Mouse (Mus musculus) bone marrow macrophage, adult 2 months (primary cell): ENCODE measurements around the gene Meiob.

Experiments
- CTCF ChIP-seq: IDR thresholded peaks from 2 replicates; pipeline ENCODE4 v1.5.1; 2012; ENCODE audit warnings: low read depth, mild to moderate bottlenecking, low read length, moderate library complexity
- POLR2A ChIP-seq: IDR thresholded peaks from 2 replicates; pipeline ENCODE4 v1.6.1; 2012; ENCODE audit warnings: mild to moderate bottlenecking, low read depth, low read length, borderline replicate concordance

- TF ChIP-seq CTCF (no peak), POLR2A (no peak)
Measured at GRCm38 (mm10) chr17:24841133-24841532, 37.0 kb downstream of the Meiob start.
